Mouse (Mus musculus): ENCODE data around the gene Yy1. TPM values are rescaled to one million over a fixed set of nuclear protein-coding genes. Genes with fewer than 3 reads are reported as not detected.

Gene Yy1
- 28.5 and 42.5 TPM in 2 replicates for polyA plus RNA-seq (2012; rRNA removed)

GRCm38 (mm10) chr12:108792546-108793452 is at the start of gene Yy1:
Gene Yy1 (plus strand): TSS chr12:108792973.

GRCm38 (mm10) chr12:108835840-108836409 is 43.2 kb downstream of the Yy1 start, which contains the start of the genes Slc25a29 and Slc25a47:
Gene Slc25a29 (minus strand): TSS chr12:108835883.
Gene Slc25a47 (plus strand): TSS chr12:108836046.

Other genes with a start within 250 kb of the Yy1 start
- gene Evl, start 238.3 kb upstream of the Yy1 start, polyA plus RNA-seq (2012; rRNA removed): 75.4 and 92.7 TPM in 2 replicates
- gene Degs2, start 90.7 kb upstream of the Yy1 start, polyA plus RNA-seq (2012; rRNA removed): 12.3 and 16.0 TPM in 2 replicates
- gene Slc25a29, start 42.9 kb downstream of the Yy1 start, polyA plus RNA-seq (2012; rRNA removed): 21.1 and 23.2 TPM in 2 replicates
- 21.5 and 26.6 TPM in 2 replicates for gene Slc25a47, start 43.1 kb downstream of the Yy1 start, polyA plus RNA-seq (2012; rRNA removed)
- 18.5 and 25.2 TPM in 2 replicates for gene Wdr25, start 100.7 kb downstream of the Yy1 start, polyA plus RNA-seq (2012; rRNA removed)
- gene Wars, start 101.2 kb downstream of the Yy1 start, polyA plus RNA-seq (2012; rRNA removed): 64.1 and 77.5 TPM in 2 replicates